Mouse (Mus musculus) small intestine, adult 2 months (tissue): ENCODE measurements around the gene Pde3a.

Source experiments
- CTCF ChIP-seq: fragments of 200-500 bp; IDR thresholded peaks from 2 replicates; pipeline ENCODE4 v1.5.1; 2012; ENCODE audit warnings: low read depth, mild to moderate bottlenecking, control low read depth, inconsistent platforms, low read length, moderate library complexity, mixed read lengths; ENCODE audit not compliant: insufficient replicate concordance, insufficient read length; ENCODE audit errors: extremely low read depth
- POLR2A ChIP-seq: fragments of 200-500 bp; IDR thresholded peaks from 2 replicates; pipeline ENCODE4 v1.6.1; 2012; ENCODE audit warnings: low read depth, mild to moderate bottlenecking, control low read depth, inconsistent platforms, low read length, moderate library complexity

DNA sequence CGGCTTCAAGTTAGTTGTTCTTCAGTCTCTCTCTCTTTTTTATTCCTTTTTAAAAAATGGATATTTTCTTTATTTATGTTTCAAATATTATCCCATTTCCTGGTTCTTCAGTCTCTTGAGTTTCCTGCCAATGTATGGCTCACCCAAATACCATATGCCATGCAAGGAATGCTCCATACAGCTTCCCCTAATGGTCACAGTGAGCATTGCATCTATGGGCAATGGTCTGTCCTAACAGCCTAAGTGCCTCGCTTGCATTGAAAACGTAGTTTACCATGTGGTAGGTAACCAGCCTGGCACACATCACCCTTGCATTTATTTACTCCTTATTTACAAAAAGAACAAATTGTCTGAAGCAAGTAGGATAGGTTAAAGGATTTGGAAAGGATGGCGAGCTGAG is 64.0 kb downstream of the Pde3a start:
- TF ChIP-seq CTCF (no peak), POLR2A (no peak)
